Mouse (Mus musculus) small intestine, adult 2 months (tissue): ENCODE data around the gene Lrrc37a. TPM values are rescaled to one million over a fixed set of nuclear protein-coding genes. Genes with fewer than 3 reads are reported as not detected.

Experiments used
- H3K27ac ChIP-seq: fragments of 200-500 bp; 2 replicates; pipeline ENCODE4 v1.5.1; 2012; ENCODE audit warnings: low read depth, low read length, control low read depth, inconsistent platforms; ENCODE audit not compliant: insufficient read depth
- H3K27me3 ChIP-seq: fragments of 200-500 bp; 2 replicates; pipeline ENCODE4 v1.6.1; 2012; ENCODE audit warnings: mild to moderate bottlenecking, moderate library complexity, low read length, inconsistent platforms; ENCODE audit not compliant: control insufficient read depth, insufficient read depth
- H3K36me3 ChIP-seq: fragments of 200-500 bp; 2 replicates; pipeline ENCODE4 v1.6.1; 2012; ENCODE audit warnings: mild to moderate bottlenecking, low read length, control low read depth, inconsistent platforms; ENCODE audit not compliant: control insufficient read depth, insufficient read depth
- H3K4me1 ChIP-seq: fragments of 200-500 bp; 2 replicates; pipeline ENCODE4 v1.6.1; 2012; ENCODE audit warnings: low read length, inconsistent platforms, mixed read lengths; ENCODE audit not compliant: control insufficient read depth, insufficient read depth, insufficient read length
- H3K4me3 ChIP-seq: fragments of 200-500 bp; 2 replicates; pipeline ENCODE4 v1.5.1; 2012; ENCODE audit warnings: low read depth, mild to moderate bottlenecking, control low read depth, inconsistent platforms, low read length, moderate library complexity
- CTCF ChIP-seq: fragments of 200-500 bp; IDR thresholded peaks from 2 replicates; pipeline ENCODE4 v1.5.1; 2012; ENCODE audit warnings: low read depth, mild to moderate bottlenecking, control low read depth, inconsistent platforms, low read length, moderate library complexity, mixed read lengths; ENCODE audit not compliant: insufficient replicate concordance, insufficient read length; ENCODE audit errors: extremely low read depth
- POLR2A ChIP-seq: fragments of 200-500 bp; IDR thresholded peaks from 2 replicates; pipeline ENCODE4 v1.6.1; 2012; ENCODE audit warnings: low read depth, mild to moderate bottlenecking, control low read depth, inconsistent platforms, low read length, moderate library complexity
- WGBS: fragments of 180-500 bp; shearing (Covaris S2); methylation state at CpG from one replicate; pipeline ENCODE4 v1.1.7; 2018; 5-methylcytosine and 5-hydroxymethylcytosine counted together
- polyA plus RNA-seq: library from polyadenylated mRNA; depleted of rRNA; stranded (reverse); fragments of >200 nt; gene quantifications from 2 replicates; pipeline ENCODE4 v1.2.3, GENCODE M21; 2012

The Lrrc37a gene
- polyA plus RNA-seq, 1 experiment: not detected

- H3K27ac ChIP-seq: no peak overlapping the region
- H3K36me3 ChIP-seq: no peaks in the 10 kb centered on the region
- WGBS: 10% methylated on average over 5 of the region's 5 CpGs
Observed at GRCm38 (mm10) chr11:103425031-103425430, 79.4 kb downstream of the Lrrc37a start.

GRCm38 (mm10) chr11:103419667-103420066 is 84.7 kb downstream of the Lrrc37a start:
- no peaks in the 10 kb centered on the region for H3K27me3 ChIP-seq
- no peak overlapping the region for H3K4me3 ChIP-seq
- H3K27ac ChIP-seq: no peak overlapping the region
- peaks cover 8% of the 10 kb centered on the region; the same call in 1 of the 2 replicates for H3K4me1 ChIP-seq
- TF ChIP-seq POLR2A (no peak), CTCF (no peak)
- WGBS: 76% methylated on average over 13 of the region's 13 CpGs
- H3K36me3 ChIP-seq: no peaks in the 10 kb centered on the region

More at GRCm38 (mm10) chr11:103425031-103425430, 79.4 kb downstream of the Lrrc37a start:
- Histone ChIP-seq H3K4me1 (no peaks in the 10 kb centered on the region), H3K27me3 (no peaks in the 10 kb centered on the region), H3K4me3 (no peak overlapping the region)
- TF ChIP-seq CTCF (no peak), POLR2A (no peak)

GRCm38 (mm10) chr11:103419226-103419625 is 85.2 kb downstream of the Lrrc37a start:
- WGBS: 53% methylated on average over 5 of the region's 5 CpGs

GRCm38 (mm10) chr11:103413516-103413915 is 90.9 kb downstream of the Lrrc37a start:
- Histone ChIP-seq H3K4me1 (peaks cover 6% of the 10 kb centered on the region; the same call in 1 of the 2 replicates), H3K36me3 (peaks cover 4% of the 10 kb centered on the region; the same call in 1 of the 2 replicates), H3K27ac (peak overlapping the region; percentile 86), H3K4me3 (no peak overlapping the region), H3K27me3 (no peaks in the 10 kb centered on the region)
- TF ChIP-seq POLR2A: no peak
- WGBS: 88% methylated on average over 1 of the region's 1 CpGs

More at GRCm38 (mm10) chr11:103419226-103419625, 85.2 kb downstream of the Lrrc37a start:
- Histone ChIP-seq H3K4me1 (peaks cover 8% of the 10 kb centered on the region; the same call in 1 of the 2 replicates), H3K27ac (no peak overlapping the region), H3K36me3 (no peaks in the 10 kb centered on the region), H3K27me3 (no peaks in the 10 kb centered on the region), H3K4me3 (no peak overlapping the region)
- no peak for TF ChIP-seq POLR2A
- TF ChIP-seq CTCF: no peak

GRCm38 (mm10) chr11:103412950-103413423 is 91.4 kb downstream of the Lrrc37a start:
- H3K4me3 ChIP-seq: peak overlapping the region; percentile 93
- peaks cover 4% of the 10 kb centered on the region; the same call in 1 of the 2 replicates for H3K36me3 ChIP-seq
- no peak; the same call in 1 of the 2 replicates for TF ChIP-seq CTCF
- TF ChIP-seq POLR2A: no peak
- WGBS: 1% methylated on average over 14 of the region's 14 CpGs
- H3K4me1 ChIP-seq: peaks cover 6% of the 10 kb centered on the region; the same call in 1 of the 2 replicates
- peak overlapping the region; percentile 86 for H3K27ac ChIP-seq
- no peaks in the 10 kb centered on the region for H3K27me3 ChIP-seq

DNA sequence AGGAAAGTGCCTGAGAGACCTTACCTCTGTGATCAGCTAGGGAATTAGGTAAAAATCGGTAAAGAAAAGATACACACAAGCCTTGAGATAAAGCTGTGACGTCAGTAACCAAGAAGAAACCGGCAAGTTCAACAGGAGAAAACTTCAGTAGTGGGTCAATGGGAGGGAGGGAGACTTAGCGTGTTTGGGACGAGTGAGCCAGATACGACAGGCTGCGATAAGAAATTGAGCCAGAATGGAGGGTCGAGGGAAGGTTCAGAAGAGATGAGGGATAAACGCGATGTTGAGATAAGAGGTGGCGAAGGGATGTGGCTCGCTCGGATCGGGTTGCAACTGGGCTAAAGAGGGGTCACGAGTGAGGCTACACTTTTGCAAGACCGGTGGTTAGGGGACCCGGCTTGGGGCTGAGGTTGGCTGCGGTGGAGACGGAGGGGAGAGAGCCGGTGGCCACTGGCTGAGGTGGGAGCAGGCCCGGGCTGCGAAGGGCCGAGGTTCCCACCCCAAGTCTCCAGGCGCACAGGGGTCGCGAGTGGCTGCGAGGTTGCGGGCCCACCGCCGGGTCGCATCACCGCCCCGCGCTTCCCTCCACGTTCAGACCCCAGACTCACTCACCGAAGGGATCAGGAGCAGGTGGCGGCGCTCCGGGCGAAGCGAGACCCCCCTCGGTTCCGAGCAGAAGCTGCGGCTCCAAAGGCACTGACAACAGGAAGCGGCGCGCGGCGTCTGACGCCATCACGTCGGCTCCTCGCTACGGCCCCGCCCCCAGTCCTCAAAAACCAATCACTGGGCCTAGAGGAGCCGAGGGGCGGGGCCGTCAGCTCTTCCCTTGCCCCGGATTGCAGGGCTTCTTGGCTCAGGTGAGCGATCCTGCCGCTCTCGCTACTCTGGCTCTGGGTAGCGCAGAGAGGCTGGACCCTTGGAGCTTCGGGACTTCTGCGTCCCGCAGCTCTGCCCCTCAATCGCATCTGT is 92.1 kb downstream of the Lrrc37a start, which contains the start of gene Plekhm1:
TSS of gene Plekhm1 (minus strand) at position 707 of the 969 bp plus-strand sequence.
- H3K27me3 ChIP-seq: no peaks in the 10 kb centered on the region
- peaks cover 4% of the 10 kb centered on the region; the same call in 1 of the 2 replicates for H3K36me3 ChIP-seq
- peaks cover 6% of the 10 kb centered on the region; the same call in 1 of the 2 replicates for H3K4me1 ChIP-seq
- peak within 1 kb of the TSS; percentile 86 for H3K27ac ChIP-seq
- no peak for TF ChIP-seq CTCF
- TF ChIP-seq POLR2A: peak; percentile 89
- WGBS: under 1% methylated on average over 67 of the region's 67 CpGs
- H3K4me3 ChIP-seq: peak within 1 kb of the TSS; percentile 93

- 84% methylated on average over 1 of the region's 1 CpGs for WGBS
- TF ChIP-seq CTCF: no peak
- no peak for TF ChIP-seq POLR2A
- Histone ChIP-seq H3K4me1 (peaks cover 10% of the 10 kb centered on the region), H3K36me3 (peaks cover 4% of the 10 kb centered on the region; the same call in 1 of the 2 replicates), H3K27me3 (no peaks in the 10 kb centered on the region), H3K4me3 (no peak overlapping the region), H3K27ac (no peak overlapping the region)
Observed at GRCm38 (mm10) chr11:103411301-103411700, 93.1 kb downstream of the Lrrc37a start.
